Mouse (Mus musculus) spleen, postnatal 4 days (tissue): ENCODE data around the gene Mbd5.
"Not testable (repeated sequence)": the region's sequence is repeated elsewhere in the genome, so short reads cannot be mapped to it uniquely, and the experiment has no call there.

Experiments
- DNase-seq, 2 experiments: peaks; one replicate each; pipeline ENCODE4 v3.0.0; 2022; ENCODE audit warnings: low spot score in 2 of 2

Gene Mbd5

GRCm38 (mm10) chr2:49169766-49170165 is 220.5 kb downstream of the Mbd5 start:
- DNase-seq: no peak

GRCm38 (mm10) chr2:49177015-49177414 is 227.7 kb downstream of the Mbd5 start:
- no peak for DNase-seq

GRCm38 (mm10) chr2:49190984-49191383 is 241.7 kb downstream of the Mbd5 start:
- DNase-seq: no peak

GRCm38 (mm10) chr2:49191695-49192094 is 242.4 kb downstream of the Mbd5 start:
- no peak for DNase-seq

GRCm38 (mm10) chr2:49204081-49204480 is 254.8 kb downstream of the Mbd5 start:
- no peak for DNase-seq

- DNase-seq: not testable (repeated sequence)
Measured at GRCm38 (mm10) chr2:49205692-49206091, 256.4 kb downstream of the Mbd5 start.

- no peak for DNase-seq
Measured at GRCm38 (mm10) chr2:49209349-49209748, 260.0 kb downstream of the Mbd5 start.

GRCm38 (mm10) chr2:49210408-49210807 is 261.1 kb downstream of the Mbd5 start:
- DNase-seq: no peak

GRCm38 (mm10) chr2:49229725-49230124 is 280.4 kb downstream of the Mbd5 start:
- DNase-seq: no peak

- no peak for DNase-seq
Measured at GRCm38 (mm10) chr2:49234064-49234463, 284.8 kb downstream of the Mbd5 start.

- DNase-seq: no peak
Measured at GRCm38 (mm10) chr2:49241715-49242114, 292.4 kb downstream of the Mbd5 start.

GRCm38 (mm10) chr2:49264092-49264491 is 314.8 kb downstream of the Mbd5 start:
- no peak for DNase-seq

GRCm38 (mm10) chr2:49272295-49272967 is 323.1 kb downstream of the Mbd5 start:
- DNase-seq: no peak

- no peak for DNase-seq
Measured at GRCm38 (mm10) chr2:49276017-49276722, 326.9 kb downstream of the Mbd5 start.

- DNase-seq: no peak
Measured at GRCm38 (mm10) chr2:49280496-49280895, 331.2 kb downstream of the Mbd5 start.

GRCm38 (mm10) chr2:49283583-49283982 is 334.3 kb downstream of the Mbd5 start:
- DNase-seq: no peak

GRCm38 (mm10) chr2:49286965-49287364 is 337.7 kb downstream of the Mbd5 start:
- DNase-seq: no peak

GRCm38 (mm10) chr2:49291709-49292108 is 342.4 kb downstream of the Mbd5 start:
- DNase-seq: no peak

GRCm38 (mm10) chr2:49312629-49313447 is 363.5 kb downstream of the Mbd5 start:
- DNase-seq: peak; percentile 73 to 85

- DNase-seq: no peak
Measured at GRCm38 (mm10) chr2:49333594-49333993, 384.3 kb downstream of the Mbd5 start.

GRCm38 (mm10) chr2:49335267-49335666 is 386.0 kb downstream of the Mbd5 start:
- DNase-seq: no peak

- no peak for DNase-seq
Measured at GRCm38 (mm10) chr2:49344287-49344686, 395.0 kb downstream of the Mbd5 start.

GRCm38 (mm10) chr2:49345786-49346185 is 396.5 kb downstream of the Mbd5 start:
- no peak for DNase-seq
